Mouse (Mus musculus) cerebellum, adult 8-10 months (tissue): ENCODE results near the gene Apopt1.
A peak's percentile ranks its signal among the peaks of the same experiment; 100 is the strongest.

Source experiments
- DNase-seq: peaks from one replicate; pipeline ENCODE4 v3.0.0; 2022

Gene Apopt1

GRCm38 (mm10) chr12:111713004-111713651 is at the start of gene Apopt1, which contains the start of gene Bag5:
Gene Apopt1 (plus strand): TSS chr12:111713261.
Gene Bag5 (minus strand): TSS chr12:111713257.
- DNase-seq = peak; percentile 88

GRCm38 (mm10) chr12:111664144-111664634 is 48.9 kb upstream of the Apopt1 start:
- no peak for DNase-seq

GRCm38 (mm10) chr12:111665041-111665880 is 47.8 kb upstream of the Apopt1 start:
- no peak for DNase-seq

GRCm38 (mm10) chr12:111666380-111666779 is 46.7 kb upstream of the Apopt1 start:
- DNase-seq = no peak

GRCm38 (mm10) chr12:111667421-111667820 is 45.6 kb upstream of the Apopt1 start:
- DNase-seq = no peak

- DNase-seq = peak; percentile 97
Measured at GRCm38 (mm10) chr12:111668457-111668912, 44.6 kb upstream of the Apopt1 start.

GRCm38 (mm10) chr12:111669000-111669788 is 43.9 kb upstream of the Apopt1 start:
- DNase-seq = peak; percentile 50

GRCm38 (mm10) chr12:111669961-111670360 is 43.1 kb upstream of the Apopt1 start:
- DNase-seq = peak; percentile 49

- DNase-seq = peak; percentile 86
Measured at GRCm38 (mm10) chr12:111670371-111670971, 42.6 kb upstream of the Apopt1 start.

- DNase-seq = no peak
Measured at GRCm38 (mm10) chr12:111670976-111671375, 42.1 kb upstream of the Apopt1 start.

- DNase-seq = peak; percentile 81
Measured at GRCm38 (mm10) chr12:111671431-111671902, 41.6 kb upstream of the Apopt1 start.

GRCm38 (mm10) chr12:111672176-111672575 is 40.9 kb upstream of the Apopt1 start, which contains the start of gene Ckb:
Gene Ckb (minus strand): TSS chr12:111672338.
- peak; percentile 93 for DNase-seq

- no peak for DNase-seq
Measured at GRCm38 (mm10) chr12:111672581-111672980, 40.5 kb upstream of the Apopt1 start.

- DNase-seq = no peak
Measured at GRCm38 (mm10) chr12:111674850-111675486, 38.1 kb upstream of the Apopt1 start.

- DNase-seq = no peak
Measured at GRCm38 (mm10) chr12:111675797-111676580, 37.1 kb upstream of the Apopt1 start.

GRCm38 (mm10) chr12:111677421-111677820 is 35.6 kb upstream of the Apopt1 start:
- no peak for DNase-seq

GRCm38 (mm10) chr12:111677882-111678669 is 35.0 kb upstream of the Apopt1 start, which contains the start of gene Trmt61a:
Gene Trmt61a (plus strand): TSS chr12:111678105.
- DNase-seq = peak; percentile 86

GRCm38 (mm10) chr12:111678670-111678933 is 34.5 kb upstream of the Apopt1 start:
- no peak for DNase-seq

- DNase-seq = no peak
Measured at GRCm38 (mm10) chr12:111678997-111679396, 34.1 kb upstream of the Apopt1 start.

- no peak for DNase-seq
Measured at GRCm38 (mm10) chr12:111680661-111681060, 32.4 kb upstream of the Apopt1 start.
